Comparison of ENCODE assay signal across 20 mouse cellular contexts in genomic region chr19:29483386-29483785, GRCm38 (mm10).
"Had no signal": no experiment of that assay in that cellular context is flagged by ENCODE, and none has a peak within 500 bp of the region (broad histone marks: within the 10 kb centered on the region; RNA-seq: fewer than 3 reads in every experiment).

No protein-coding gene starts in this region.

- H3K9ac ChIP-seq: limb, embryonic 13.5 days; liver, embryonic 12.5 days; liver, embryonic 15.5 days; lung, embryonic 15.5 days; midbrain, embryonic 12.5 days; midbrain, embryonic 15.5 days; neural tube, embryonic 13.5 days had no signal

- H3K9me3 ChIP-seq: limb, embryonic 10.5 days; limb, embryonic 13.5 days; liver, embryonic 12.5 days; liver, embryonic 15.5 days; lung, embryonic 15.5 days; midbrain, embryonic 12.5 days; midbrain, embryonic 15.5 days; neural tube, embryonic 13.5 days had no signal

- H3K27ac ChIP-seq: limb, embryonic 10.5 days; limb, embryonic 13.5 days; liver, embryonic 12.5 days; liver, embryonic 15.5 days; lung, embryonic 15.5 days; midbrain, embryonic 12.5 days; midbrain, embryonic 15.5 days; neural tube, embryonic 13.5 days; stomach, postnatal 0 days had no signal

- H3K36me3 ChIP-seq: limb, embryonic 10.5 days; limb, embryonic 13.5 days; liver, embryonic 12.5 days; liver, embryonic 15.5 days; lung, embryonic 15.5 days; midbrain, embryonic 12.5 days; midbrain, embryonic 15.5 days; neural tube, embryonic 13.5 days had no signal

- H3K4me2 ChIP-seq: limb, embryonic 13.5 days; liver, embryonic 12.5 days; liver, embryonic 15.5 days; lung, embryonic 15.5 days; midbrain, embryonic 12.5 days; midbrain, embryonic 15.5 days; neural tube, embryonic 13.5 days had no signal

- ATAC-seq: liver, embryonic 12.5 days; midbrain, embryonic 15.5 days had no signal

- H3K4me3 ChIP-seq: limb, embryonic 10.5 days; limb, embryonic 13.5 days; liver, embryonic 12.5 days; liver, embryonic 15.5 days; lung, embryonic 15.5 days; midbrain, embryonic 12.5 days; midbrain, embryonic 15.5 days; neural tube, embryonic 13.5 days had no signal

- H3K4me1 ChIP-seq: limb, embryonic 10.5 days; midbrain, embryonic 15.5 days; neural tube, embryonic 13.5 days had no signal

- H3K27me3 ChIP-seq: limb, embryonic 13.5 days; liver, embryonic 12.5 days; liver, embryonic 15.5 days; lung, embryonic 15.5 days; midbrain, embryonic 12.5 days; midbrain, embryonic 15.5 days; neural tube, embryonic 13.5 days had no signal

- DNase-seq: kidney, adult 8-10 months; kidney, postnatal 4 days; layer of hippocampus, adult 9-11 months; liver; lung, adult 18-20 months; lung, postnatal 10 days; lung, postnatal 36 days; right cerebral cortex, postnatal 25 days; thymus, adult 2 months; thymus, postnatal 14 days; thymus, postnatal 4 days had no signal
